Mouse (Mus musculus): ENCODE data around the gene Ston1. TPM values are rescaled to one million over a fixed set of nuclear protein-coding genes. Genes with fewer than 3 reads are reported as not detected.

Ston1 gene
- total RNA-seq, 4 experiments from 2014 or later = 5.9 to 14.1 (median 9.1) TPM

- DNase-seq (ENCODE audit: low spot score in 2 of 2) = no peak
Observed at GRCm38 (mm10) chr17:88587371-88587770, 10.1 kb upstream of the Ston1 start.

GRCm38 (mm10) chr17:88588228-88588627, 9.3 kb upstream of the Ston1 start:
- no peak for DNase-seq (ENCODE audit: low spot score in 2 of 2)

DNA sequence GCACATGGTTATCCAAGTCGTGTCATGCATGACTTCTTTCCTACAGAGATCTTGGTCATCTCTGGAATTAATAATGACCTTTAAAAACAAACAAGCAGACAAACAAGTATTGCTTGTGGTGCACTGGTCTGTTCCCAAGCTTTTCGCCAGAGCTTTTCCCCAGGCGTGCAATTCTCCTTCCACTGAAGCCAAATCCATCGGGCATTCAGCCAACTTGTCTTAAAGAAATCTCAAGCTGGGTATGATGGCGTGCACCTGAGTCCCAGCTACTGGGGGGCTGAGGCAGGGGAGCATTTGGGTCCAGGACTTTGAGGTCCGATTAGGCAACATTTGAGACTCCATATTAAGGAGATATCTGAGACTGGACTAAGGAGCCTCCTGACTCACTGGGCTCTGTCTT, 7.2 kb upstream of the Ston1 start:
- no peak for DNase-seq (ENCODE audit: low spot score in 2 of 2)

DNA sequence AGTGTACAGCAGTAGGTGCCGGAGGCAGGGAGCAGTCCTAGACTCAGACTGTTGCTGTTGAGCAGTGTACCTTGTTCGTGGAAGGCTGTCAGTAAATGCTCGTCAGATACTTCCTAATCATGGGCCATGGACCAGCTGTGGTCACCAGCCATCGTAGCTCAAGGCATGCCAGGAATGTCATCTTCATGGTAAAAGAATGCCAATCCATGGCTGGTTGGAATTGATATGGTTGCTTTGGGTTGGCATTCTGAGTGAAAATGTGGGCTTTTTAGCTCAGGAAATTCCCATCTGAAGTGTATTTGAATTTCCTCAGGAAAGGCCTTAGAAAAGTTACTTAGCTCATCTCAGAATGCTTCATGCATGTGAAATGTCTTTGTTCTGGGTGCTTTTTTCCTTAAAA, 2.4 kb upstream of the Ston1 start:
- DNase-seq (ENCODE audit: low spot score in 2 of 2) = no peak

- no peak for DNase-seq (ENCODE audit: low spot score in 2 of 2)
Observed at GRCm38 (mm10) chr17:88596068-88596467, 1.4 kb upstream of the Ston1 start.

GRCm38 (mm10) chr17:88596544-88597221, 801 bp upstream of the Ston1 start:
- no peak for DNase-seq (ENCODE audit: low spot score in 2 of 2)

- no peak for DNase-seq (ENCODE audit: low spot score in 2 of 2)
Observed at GRCm38 (mm10) chr17:88598056-88598420, 554 bp downstream of the Ston1 start.

- no peak for DNase-seq (ENCODE audit: low spot score in 2 of 2)
Observed at GRCm38 (mm10) chr17:88598570-88599368, 1.3 kb downstream of the Ston1 start.

GRCm38 (mm10) chr17:88600492-88601026, 3.1 kb downstream of the Ston1 start:
- no peak for DNase-seq (ENCODE audit: low spot score in 2 of 2)

DNA sequence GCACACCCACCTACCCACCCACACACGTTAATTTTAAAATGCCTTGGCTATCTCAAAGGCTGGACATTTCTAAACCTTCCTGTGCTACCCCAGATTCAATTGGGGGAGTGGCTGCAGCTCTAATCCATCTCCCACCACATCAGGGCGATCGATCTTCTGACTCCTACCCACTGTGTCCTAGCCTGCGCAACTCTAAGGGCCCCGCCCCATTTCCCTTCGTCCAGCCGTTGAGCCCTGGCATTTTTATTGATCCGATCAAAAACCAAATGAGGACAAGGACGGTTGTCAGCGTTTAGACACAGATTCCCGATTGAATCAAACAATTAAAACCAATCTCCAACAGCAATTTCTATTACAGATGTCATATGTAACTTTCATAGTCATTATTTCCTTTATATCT, 6.5 kb downstream of the Ston1 start:
- no peak for DNase-seq (ENCODE audit: low spot score in 2 of 2)

GRCm38 (mm10) chr17:88606056-88606455, 8.6 kb downstream of the Ston1 start:
- DNase-seq (ENCODE audit: low spot score in 2 of 2) = no peak

DNA sequence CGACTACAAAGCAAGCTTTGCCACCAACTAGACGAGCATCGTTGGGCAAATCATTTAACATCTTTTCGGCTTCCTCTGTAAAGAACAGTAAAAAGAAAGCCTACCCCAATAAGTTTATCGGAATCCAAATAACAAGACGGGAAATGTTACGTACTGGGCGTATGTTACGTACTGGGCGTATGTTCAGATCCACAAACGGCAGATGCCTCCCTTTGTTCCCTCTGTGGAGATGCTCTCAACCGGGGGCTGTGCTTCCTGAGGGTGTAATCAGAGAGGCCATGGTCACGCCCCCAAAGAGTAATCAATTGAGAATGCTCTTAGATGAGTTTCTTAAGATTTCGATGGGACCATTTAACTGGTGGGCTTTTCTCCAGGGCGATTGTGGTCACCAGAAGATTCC, 11.9 kb downstream of the Ston1 start:
- DNase-seq (ENCODE audit: low spot score in 2 of 2) = no peak

DNA sequence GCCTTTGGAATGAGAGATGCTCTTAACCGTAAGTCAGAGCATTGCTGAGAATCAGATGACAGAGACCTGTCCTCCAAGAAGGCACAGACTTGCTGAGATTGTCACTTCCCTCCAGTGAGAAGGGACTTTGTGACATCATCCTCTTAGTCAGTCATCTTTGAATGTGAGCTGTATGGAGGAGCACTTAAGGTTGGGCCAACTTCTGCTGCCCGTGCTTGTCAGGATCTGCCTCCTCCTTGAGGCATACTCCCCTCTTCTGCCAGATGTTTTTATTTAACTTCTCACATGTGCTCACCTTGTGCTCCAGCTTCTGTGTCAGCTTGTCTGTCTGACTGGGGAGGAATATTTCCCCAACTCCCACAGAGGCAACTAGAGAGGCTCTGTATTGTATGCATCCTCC, 13.6 kb downstream of the Ston1 start:
- no peak for DNase-seq (ENCODE audit: low spot score in 2 of 2)

- no peak for DNase-seq (ENCODE audit: low spot score in 2 of 2)
Observed at GRCm38 (mm10) chr17:88613172-88613571, 15.7 kb downstream of the Ston1 start.

- no peak for DNase-seq (ENCODE audit: low spot score in 2 of 2)
Observed at GRCm38 (mm10) chr17:88613721-88614120, 16.2 kb downstream of the Ston1 start.

DNA sequence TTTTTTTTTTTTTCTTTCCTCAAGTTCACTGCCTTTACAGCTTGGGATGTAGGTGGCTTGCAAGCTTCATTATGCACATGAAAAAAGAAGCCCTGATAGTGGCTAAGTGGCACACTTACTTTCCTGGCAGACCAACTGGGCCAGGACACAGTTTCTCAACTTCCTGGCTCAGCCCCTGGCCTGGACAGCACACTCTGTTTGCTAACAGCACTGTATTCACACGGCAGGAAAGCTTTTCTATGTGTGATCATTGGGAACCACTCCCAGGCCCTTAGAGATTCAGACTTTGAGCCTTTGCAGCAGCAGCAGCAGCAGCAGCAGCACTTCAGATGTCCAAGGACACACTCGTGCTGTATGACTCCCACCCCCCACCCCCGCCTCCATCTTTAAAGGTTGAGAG, 16.8 kb downstream of the Ston1 start:
- no peak for DNase-seq (ENCODE audit: low spot score in 2 of 2)

- DNase-seq (ENCODE audit: low spot score in 2 of 2) = no peak
Observed at GRCm38 (mm10) chr17:88614733-88615132, 17.2 kb downstream of the Ston1 start.

GRCm38 (mm10) chr17:88615492-88616155, 18.1 kb downstream of the Ston1 start:
- DNase-seq (ENCODE audit: low spot score in 2 of 2) = no peak

GRCm38 (mm10) chr17:88620935-88621334, 23.5 kb downstream of the Ston1 start:
- DNase-seq (ENCODE audit: low spot score in 2 of 2) = no peak

DNA sequence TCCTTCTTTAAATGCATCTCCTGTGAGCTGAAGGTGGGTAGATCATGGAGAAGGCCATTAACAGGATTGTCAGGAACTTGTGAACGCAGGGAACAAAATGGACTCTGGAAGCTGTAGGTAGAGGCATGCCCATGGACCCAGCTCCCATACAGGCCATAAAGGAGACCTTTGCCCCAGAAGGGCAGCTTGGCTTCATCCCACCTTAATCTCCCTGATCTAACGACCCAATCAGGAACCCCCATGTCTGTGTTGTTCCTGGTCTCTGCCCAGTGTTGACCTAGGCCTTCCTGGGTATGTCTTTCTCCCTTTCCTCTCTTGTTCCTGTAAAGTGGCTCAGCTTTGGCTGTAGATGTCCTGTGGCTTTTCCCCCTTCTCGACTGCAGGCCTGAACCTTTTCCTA, 23.9 kb downstream of the Ston1 start:
- no peak for DNase-seq (ENCODE audit: low spot score in 2 of 2)

GRCm38 (mm10) chr17:88622711-88623110, 25.2 kb downstream of the Ston1 start:
- DNase-seq (ENCODE audit: low spot score in 2 of 2) = no peak

DNA sequence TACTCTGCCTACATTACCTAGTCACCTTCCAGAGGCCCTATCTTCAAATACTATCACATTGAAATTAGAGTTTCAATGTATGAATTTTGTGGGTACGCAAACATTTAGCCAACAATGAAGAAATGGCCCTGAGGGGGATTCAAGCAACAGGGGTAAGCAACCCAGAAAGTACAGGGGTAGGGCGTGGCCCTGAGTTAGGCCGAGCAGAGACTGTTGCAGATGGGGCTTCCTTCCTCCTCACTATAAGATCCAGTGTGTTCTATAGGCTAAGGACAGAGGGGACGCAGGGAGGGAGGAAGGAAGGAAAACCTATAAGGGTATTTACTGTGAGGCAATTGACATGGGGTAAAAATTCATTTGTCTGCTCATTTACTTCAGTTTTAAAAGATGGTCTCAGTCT, 26.9 kb downstream of the Ston1 start:
- DNase-seq (ENCODE audit: low spot score in 2 of 2) = no peak

Measured in left cerebral cortex, adult 8-10 months (tissue).